Mouse (Mus musculus): ENCODE results near the gene Map2k1. TPM values are rescaled to one million over a fixed set of nuclear protein-coding genes. Genes with fewer than 3 reads are reported as not detected.

Gene Map2k1
- total RNA-seq, 2 experiments from 2014 or later = 54.7 to 55.1 TPM

- DNase-seq = no peak
These were observed 3.2 kb downstream of the Map2k1 start for GRCm38 (mm10) chr9:64250111-64250730.

GRCm38 (mm10) chr9:64249371-64249770 is 4.1 kb downstream of the Map2k1 start:
- no peak for DNase-seq

GRCm38 (mm10) chr9:64242381-64242831 is 11.0 kb downstream of the Map2k1 start:
- DNase-seq = no peak

DNA sequence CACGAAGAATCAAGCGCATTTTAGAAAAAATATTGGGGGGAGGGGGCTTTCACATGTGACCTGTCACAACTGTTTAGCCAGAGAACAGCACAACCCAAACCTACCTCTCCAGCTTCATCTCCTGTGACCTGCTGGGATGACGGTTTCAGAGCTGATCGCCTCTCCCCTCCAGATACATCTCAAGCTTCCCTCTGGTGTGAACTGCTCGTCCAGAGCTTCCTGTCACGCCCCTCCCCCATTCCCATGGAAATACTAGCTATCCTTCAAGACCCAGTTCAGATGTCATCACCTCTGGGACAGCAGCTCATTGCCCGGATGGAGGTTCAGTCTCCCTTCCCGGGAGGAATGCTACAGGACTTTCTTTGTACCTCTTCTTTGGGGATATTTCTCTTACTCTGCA is 12.8 kb downstream of the Map2k1 start:
- no peak for DNase-seq

DNA sequence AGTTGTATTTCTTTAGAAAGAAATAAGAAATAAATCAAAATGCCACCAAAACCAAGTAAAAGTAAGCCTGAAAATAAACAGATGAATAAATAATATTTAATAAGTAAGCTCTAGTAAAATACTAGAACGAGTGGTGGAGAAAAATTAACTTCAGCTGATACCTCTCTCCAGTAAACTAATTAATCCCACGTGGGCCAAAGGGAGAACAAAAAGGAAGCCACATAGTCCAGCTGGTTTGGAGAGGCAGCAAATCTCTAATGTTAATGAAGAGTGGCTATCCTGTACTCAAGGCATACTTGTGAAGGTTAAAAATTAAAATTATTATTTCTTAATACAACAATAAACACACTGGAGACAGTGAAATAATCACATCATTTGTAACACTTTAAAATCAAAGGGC is 13.3 kb downstream of the Map2k1 start:
- DNase-seq = no peak

GRCm38 (mm10) chr9:64236056-64236455 is 17.4 kb downstream of the Map2k1 start:
- no peak for DNase-seq

DNA sequence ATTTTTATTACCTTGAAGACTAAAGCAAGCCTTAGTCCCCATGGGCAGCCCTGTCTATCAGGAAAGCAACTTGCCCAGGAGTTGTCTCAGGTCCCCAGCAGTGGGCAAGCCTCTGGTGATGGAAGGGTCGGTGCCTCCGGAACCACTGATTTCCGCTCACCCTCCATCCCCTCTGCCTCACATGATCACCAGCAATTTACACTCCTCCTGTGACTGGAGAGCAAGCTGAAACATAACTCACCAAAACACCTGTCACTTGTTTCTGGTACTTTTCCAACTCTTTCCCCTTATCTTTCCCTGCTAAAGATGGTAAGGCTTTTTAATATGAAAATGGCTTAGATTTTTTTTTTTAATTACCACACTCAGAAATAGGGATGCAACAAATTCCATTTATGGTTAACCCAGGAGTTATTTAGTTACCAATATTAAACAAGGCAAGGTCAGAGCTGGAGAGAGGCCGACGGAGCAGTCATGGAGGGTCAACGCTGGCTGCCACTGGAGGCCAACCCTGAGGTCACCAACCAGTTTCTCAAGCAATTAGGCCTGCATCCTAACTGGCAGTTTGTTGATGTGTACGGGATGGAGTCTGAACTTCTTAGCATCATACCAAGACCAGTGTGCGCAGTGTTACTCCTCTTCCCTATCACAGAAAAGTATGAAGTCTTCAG is 18.5 kb downstream of the Map2k1 start, which contains the start of gene Uchl4:
Gene Uchl4, plus strand, starts transcription at position 434 of the 668 bp plus-strand sequence.
- DNase-seq = no peak

DNA sequence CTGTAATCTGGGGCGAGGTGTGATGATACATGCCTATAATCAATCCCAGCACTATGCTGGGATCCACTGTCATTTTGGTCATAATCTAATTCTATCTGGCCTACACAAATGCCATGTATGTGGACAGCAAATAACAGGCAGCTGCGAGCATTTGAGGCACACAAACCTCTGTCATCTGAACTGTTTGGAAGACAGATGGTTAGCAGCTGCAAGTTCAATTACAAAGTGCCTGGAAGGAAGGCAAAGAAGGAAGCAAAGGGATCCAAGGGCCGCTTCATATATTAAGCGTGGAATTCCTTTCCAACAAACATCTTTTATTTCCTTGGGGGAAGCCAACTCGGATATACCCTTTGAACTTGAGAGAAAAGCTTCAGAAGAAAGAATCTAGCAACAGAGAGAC is 19.8 kb downstream of the Map2k1 start:
- DNase-seq = no peak

- no peak for DNase-seq
These were observed 21.0 kb downstream of the Map2k1 start for GRCm38 (mm10) chr9:64232257-64232957.

GRCm38 (mm10) chr9:64231674-64232073 is 21.8 kb downstream of the Map2k1 start:
- no peak for DNase-seq

DNA sequence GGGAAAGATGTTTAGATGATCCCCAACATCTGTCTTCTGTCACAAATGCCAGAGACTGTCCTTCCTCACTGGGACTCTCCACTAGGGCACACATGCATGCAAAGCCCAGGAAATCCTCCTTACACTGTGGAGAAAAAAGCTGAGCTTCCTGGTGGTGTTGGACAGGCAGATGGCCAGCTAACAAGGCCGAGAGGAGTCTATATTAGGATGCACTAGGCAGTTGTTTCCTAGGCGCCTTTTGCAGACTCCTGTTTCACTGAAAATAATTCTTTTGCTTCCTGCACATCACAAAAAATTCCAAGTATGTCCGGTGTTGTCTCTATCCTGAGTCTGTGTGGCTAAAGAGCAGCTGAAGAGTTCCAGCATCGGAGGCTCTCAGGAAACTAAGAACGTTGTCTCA is 22.3 kb downstream of the Map2k1 start:
- no peak for DNase-seq

GRCm38 (mm10) chr9:64228972-64229371 is 24.5 kb downstream of the Map2k1 start:
- no peak for DNase-seq

- no peak for DNase-seq
These were observed 25.7 kb downstream of the Map2k1 start for GRCm38 (mm10) chr9:64227736-64228135.

DNA sequence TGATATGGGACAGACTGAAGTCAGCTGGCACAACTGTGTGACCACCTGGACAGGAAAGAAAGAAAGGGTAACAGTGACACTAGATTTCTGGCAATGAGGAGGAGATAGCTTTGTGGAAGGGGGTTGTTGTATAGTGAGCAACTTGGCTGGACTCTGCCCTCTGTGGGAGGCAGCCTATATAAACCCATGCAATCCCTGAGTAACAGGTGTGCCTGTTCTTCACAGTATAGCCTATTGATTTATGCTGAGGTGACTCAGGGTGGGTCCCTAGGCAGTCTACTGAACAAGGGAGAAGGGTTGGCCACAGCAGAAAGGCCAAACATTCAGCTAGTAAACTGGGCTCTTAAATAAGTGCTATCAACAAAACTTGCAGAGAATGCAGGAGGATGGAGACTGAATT is 27.6 kb downstream of the Map2k1 start:
- no peak for DNase-seq

DNA sequence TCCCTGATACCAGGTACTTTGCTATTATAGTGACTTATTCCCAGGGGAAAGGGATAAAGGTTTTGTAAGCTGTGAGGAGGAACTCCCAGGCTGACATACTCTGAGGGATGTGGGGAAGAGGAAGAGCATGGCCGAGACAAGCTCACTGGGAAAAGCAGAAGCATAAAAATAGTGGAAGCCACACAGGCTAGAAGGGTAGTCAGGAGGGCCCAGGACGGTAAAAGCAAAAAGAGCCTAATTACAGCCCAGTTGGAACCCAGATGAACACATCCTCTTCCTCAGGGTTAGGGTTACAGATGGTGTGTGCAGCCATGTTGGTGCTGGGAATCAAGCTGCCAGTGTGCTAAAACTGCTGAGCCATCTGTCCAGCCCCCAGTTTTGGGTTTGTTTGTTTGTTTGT is 31.3 kb downstream of the Map2k1 start:
- no peak for DNase-seq

GRCm38 (mm10) chr9:64221480-64221879 is 32.0 kb downstream of the Map2k1 start:
- DNase-seq = no peak

GRCm38 (mm10) chr9:64220603-64221002 is 32.8 kb downstream of the Map2k1 start:
- DNase-seq = no peak

DNA sequence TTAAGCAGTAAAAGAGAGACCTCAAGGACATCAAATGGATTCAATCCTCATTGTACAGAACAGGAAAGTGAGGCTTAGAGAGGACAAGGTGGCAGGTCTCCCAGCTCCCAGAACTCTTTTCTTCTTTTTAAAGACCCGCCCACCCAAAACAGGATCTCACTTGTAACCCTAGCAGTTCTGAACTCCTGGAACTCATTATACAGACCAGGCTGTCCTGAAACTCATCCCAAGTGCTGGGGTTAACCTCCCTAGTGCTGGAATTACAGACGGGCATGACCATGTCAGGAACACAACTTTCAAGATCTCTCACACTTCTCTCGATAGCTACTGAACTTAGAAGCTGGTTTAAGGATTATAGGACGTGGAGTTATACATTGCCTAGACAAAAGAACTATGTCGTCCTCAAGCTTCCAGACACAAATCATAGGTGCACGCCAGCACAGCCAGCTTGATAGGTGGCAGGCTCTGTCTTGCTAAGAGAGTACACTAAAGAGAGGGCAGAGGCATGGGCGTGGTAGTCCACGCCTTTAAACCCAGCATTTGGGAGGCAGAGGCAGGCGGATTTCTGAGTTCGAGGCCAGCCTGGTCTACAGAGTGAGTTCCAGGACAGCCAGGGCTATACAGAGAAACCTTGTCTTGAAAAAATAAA is 33.5 kb downstream of the Map2k1 start:
- no peak for DNase-seq

DNA sequence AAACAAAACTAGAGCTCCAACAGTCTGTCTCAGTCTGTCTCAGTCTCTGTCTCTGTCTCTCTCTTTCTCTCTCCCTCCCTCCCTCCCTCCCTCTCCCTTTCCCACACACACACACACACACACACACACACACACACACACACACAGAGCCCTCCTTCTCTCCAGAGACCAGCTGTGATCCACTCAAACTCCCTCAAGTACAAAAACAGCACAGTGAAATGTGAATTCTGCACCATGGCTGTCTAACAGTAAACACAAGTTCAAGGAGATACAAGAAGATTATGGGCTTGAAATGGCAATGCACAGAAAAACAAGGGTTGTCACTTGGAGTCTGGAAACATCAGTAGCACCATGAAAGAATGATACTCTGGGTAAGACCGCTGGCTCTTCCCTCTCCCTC is 34.1 kb downstream of the Map2k1 start:
- DNase-seq = no peak

DNA sequence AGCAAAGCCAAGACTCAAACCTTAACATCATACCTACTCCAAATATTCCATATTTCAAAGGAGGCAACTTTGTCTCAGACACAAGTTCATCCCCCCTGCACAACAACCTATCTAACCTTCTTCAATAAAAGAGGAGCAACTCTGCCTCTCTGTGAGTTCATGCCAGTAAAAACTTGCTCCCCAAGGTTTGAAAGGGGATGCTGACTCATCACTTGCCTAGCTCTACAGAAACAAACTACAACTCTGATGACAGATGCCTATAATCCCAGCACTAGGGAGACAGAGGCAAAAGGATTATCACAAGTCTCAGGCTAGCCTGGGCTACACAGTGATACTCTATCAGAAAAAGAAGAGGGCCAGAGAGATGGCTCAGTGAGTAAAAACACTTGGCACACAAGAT is 35.5 kb downstream of the Map2k1 start:
- DNase-seq = no peak

GRCm38 (mm10) chr9:64216641-64217040 is 36.8 kb downstream of the Map2k1 start:
- DNase-seq = no peak

- DNase-seq = no peak
These were observed 37.3 kb downstream of the Map2k1 start for GRCm38 (mm10) chr9:64216090-64216489.

GRCm38 (mm10) chr9:64214452-64214851 is 39.0 kb downstream of the Map2k1 start:
- DNase-seq = no peak
